13 mouse cellular contexts compared by ENCODE assay signal in the genomic region with DNA sequence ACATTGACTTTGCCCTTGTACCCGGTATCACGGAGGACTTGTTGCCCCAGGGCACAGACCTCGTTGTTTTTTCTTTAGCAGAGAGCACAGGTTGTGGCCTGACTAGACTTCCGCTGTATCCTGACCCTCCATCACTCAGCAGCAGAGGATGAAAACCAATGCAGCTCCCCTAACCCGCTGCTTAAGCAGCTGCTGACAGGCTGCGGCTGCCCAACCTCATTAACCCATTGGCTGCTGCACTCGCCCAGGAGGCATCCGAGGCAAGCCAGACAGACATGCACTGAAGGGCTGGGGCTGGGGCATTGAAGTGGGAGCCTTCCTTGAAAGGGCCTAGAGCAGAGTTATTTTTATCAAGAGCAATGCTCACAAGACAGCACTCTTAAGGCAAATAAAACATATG.
DNase-seq lines count a peak whose midpoint lies in the region; ATAC-seq lines count a peak whose summit lies in the region.
"Had no signal": no experiment of that assay in that cellular context is flagged by ENCODE, and none has a peak within 500 bp of the region (broad histone marks: within the 10 kb centered on the region; RNA-seq: fewer than 3 reads in every experiment).

No protein-coding gene starts in this region.

- peaks cover 14% of the 10 kb centered on the region for H3K27me3 ChIP-seq in hindbrain, embryonic 10.5 days (ENCODE audit: insufficient read depth, poor library complexity, severe bottlenecking)
- H3K27me3 ChIP-seq in midbrain, embryonic 13.5 days = 0 out of 2 replicates have a peak, but pooled peaks cover 7% of the 10 kb centered on the region
- 0 out of 2 replicates have a peak, but pooled peaks cover 3% of the 10 kb centered on the region for H3K27me3 ChIP-seq in kidney, embryonic 16.5 days (ENCODE audit: insufficient read depth, low read length)
- H3K27me3 ChIP-seq: liver, embryonic 15.5 days had no signal

- H3K9me3 ChIP-seq in hindbrain, embryonic 10.5 days = no peaks in the 10 kb centered on the region
- H3K9me3 ChIP-seq in midbrain, embryonic 13.5 days = no peaks in the 10 kb centered on the region
- no peaks in the 10 kb centered on the region for H3K9me3 ChIP-seq in kidney, embryonic 16.5 days (ENCODE audit: low read length)
- H3K9me3 ChIP-seq: liver, embryonic 15.5 days had no signal

- H3K4me2 ChIP-seq in midbrain, embryonic 13.5 days (replicated peaks) = 0 out of 2 replicates have a peak overlapping the region, but pooled peaks have one; percentile 1
- no peak overlapping the region for H3K4me2 ChIP-seq in kidney, embryonic 16.5 days (replicated peaks; ENCODE audit: low read depth, low read length)
- H3K4me2 ChIP-seq: liver, embryonic 15.5 days had no signal

- 11% methylated on average over 8 of the region's 8 CpGs for WGBS in hindbrain, embryonic 10.5 days
- WGBS in midbrain, embryonic 13.5 days = 6% methylated on average over 8 of the region's 8 CpGs
- WGBS in kidney, embryonic 16.5 days = 9% methylated on average over 8 of the region's 8 CpGs

- 0 out of 2 replicates have a peak overlapping the region, but pooled peaks have one; percentile 19 for H3K9ac ChIP-seq in midbrain, embryonic 13.5 days (replicated peaks)
- no peak overlapping the region for H3K9ac ChIP-seq in kidney, embryonic 16.5 days (replicated peaks; ENCODE audit: low read length)
- H3K9ac ChIP-seq: liver, embryonic 15.5 days had no signal

- ATAC-seq in midbrain, embryonic 13.5 days = peak; percentile 72; the same call in 1 of the 2 replicates
- no peak for ATAC-seq in kidney, embryonic 16.5 days (ENCODE audit: low FRiP score, low TSS enrichment)
- ATAC-seq: Patski had no signal

- intact Hi-C loops in left cerebral cortex, postnatal 4 days (cut with DNase I) = loop anchor here (5.0 kb wide), 1 partner anchor 1638 kb away; no protein-coding TSS in a partner anchor

- 0 out of 2 replicates have a peak overlapping the region, but pooled peaks have one; percentile 24 for H3K27ac ChIP-seq in hindbrain, embryonic 10.5 days
- no peak overlapping the region for H3K27ac ChIP-seq in midbrain, embryonic 13.5 days
- H3K27ac ChIP-seq in kidney, embryonic 16.5 days (ENCODE audit: low read length) = no peak overlapping the region
- H3K27ac ChIP-seq: liver, embryonic 15.5 days had no signal

- H3K36me3 ChIP-seq in hindbrain, embryonic 10.5 days = no peaks in the 10 kb centered on the region
- H3K36me3 ChIP-seq in midbrain, embryonic 13.5 days = no peaks in the 10 kb centered on the region
- no peaks in the 10 kb centered on the region for H3K36me3 ChIP-seq in kidney, embryonic 16.5 days (ENCODE audit: insufficient read depth, low read length)
- H3K36me3 ChIP-seq: liver, embryonic 15.5 days had no signal

- DNase-seq in left cerebral cortex, postnatal 4 days = peak; percentile 57
- no peak for DNase-seq in left cerebral cortex, adult 18-20 months (ENCODE audit: low spot score in 2 of 2)
- DNase-seq in hindbrain, embryonic 10.5 days (ENCODE audit: low spot score) = peak; percentile 65
- DNase-seq in kidney, postnatal 4 days = no peak
- no peak for DNase-seq in right cerebral cortex, adult 2 months (ENCODE audit: low spot score in 2 of 2)
- DNase-seq: adrenal gland, postnatal 10 days; gastrocnemius, postnatal 36 days; kidney, postnatal 10 days; spleen, adult 18-20 months had no signal

- H3K4me3 ChIP-seq in hindbrain, embryonic 10.5 days = no peak overlapping the region
- H3K4me3 ChIP-seq in midbrain, embryonic 13.5 days (replicated peaks) = no peak overlapping the region
- H3K4me3 ChIP-seq in kidney, embryonic 16.5 days (ENCODE audit: low read length) = no peak overlapping the region
- H3K4me3 ChIP-seq: liver, embryonic 15.5 days had no signal

- H3K4me1 ChIP-seq in hindbrain, embryonic 10.5 days (replicated peaks) = peaks cover 8% of the 10 kb centered on the region
- peaks cover 5% of the 10 kb centered on the region for H3K4me1 ChIP-seq in midbrain, embryonic 13.5 days (replicated peaks)
- H3K4me1 ChIP-seq in kidney, embryonic 16.5 days (ENCODE audit: insufficient read depth, low read length) = no peaks in the 10 kb centered on the region
- H3K4me1 ChIP-seq: liver, embryonic 15.5 days had no signal

Comparison
In these comparisons a context has a peak if more than half of its experiments do, and no peak if none do; other contexts are left out.
1. DNase-seq: peak in left cerebral cortex, postnatal 4 days (single experiment) and hindbrain, embryonic 10.5 days (single experiment); none in left cerebral cortex, adult 18-20 months (0 of 2), kidney, postnatal 4 days (0 of 2) and right cerebral cortex, adult 2 months (0 of 2).